Mouse (Mus musculus) CH12.LX (cell line): ENCODE measurements around the gene Zmynd8. TPM values are rescaled to one million over a fixed set of nuclear protein-coding genes. Genes with fewer than 3 reads are reported as not detected.

ENCODE experiments used
- DNase-seq: peaks from one replicate; pipeline ENCODE4 v3.0.0-alpha.2; 2013; ENCODE audit errors: extremely low read depth
- H3K27ac ChIP-seq: 2 replicates; pipeline ENCODE4 v1.5.1; 2012; ENCODE audit warnings: low read depth, mild to moderate bottlenecking, control low read depth, moderate library complexity; ENCODE audit not compliant: insufficient read depth
- H3K27me3 ChIP-seq: replicated peaks from 2 replicates; pipeline ENCODE3; 2012; ENCODE audit warnings: inconsistent platforms
- H3K36me3 ChIP-seq, 2 experiments: replicated peaks in 1 of 2; 2 replicates each; pipeline versions ENCODE3 to v1.6.1; 2012; ENCODE audit warnings: inconsistent platforms in 1 of 2, low read length in 1 of 2, mild to moderate bottlenecking in 1 of 2, mixed read lengths in 1 of 2, moderate library complexity in 1 of 2; ENCODE audit not compliant: control insufficient read depth in 1 of 2, insufficient read depth in 1 of 2
- H3K4me1 ChIP-seq, 2 experiments: 2 replicates each; pipeline ENCODE4 v1.6.1; 2012; ENCODE audit warnings: inconsistent platforms in 1 of 2, moderate library complexity in 1 of 2; ENCODE audit not compliant: insufficient read depth in 2 of 2, control insufficient read depth in 1 of 2
- H3K4me2 ChIP-seq: 2 replicates; pipeline ENCODE4 v1.6.1; 2012; ENCODE audit warnings: low read depth, mild to moderate bottlenecking, control low read depth; ENCODE audit not compliant: poor library complexity, insufficient read depth, severe bottlenecking
- H3K4me3 ChIP-seq, 3 experiments: fragments of 150-350 bp in 1 of 3; sonication (generic) in 1 of 3; replicated peaks in 1 of 3; 2 replicates each; pipeline versions ENCODE3 to v1.5.1; 2011 to 2012; ENCODE audit warnings: low read depth in 2 of 3, low read length in 2 of 3, mild to moderate bottlenecking in 2 of 3, moderate library complexity in 2 of 3, control low read depth in 1 of 3, improper control_type of control experiment in 1 of 3, inconsistent platforms in 1 of 3, mixed read lengths in 1 of 3; ENCODE audit not compliant: poor library complexity in 1 of 3
- H3K79me2 ChIP-seq: replicated peaks from 2 replicates; pipeline ENCODE4 v1.6.1; 2012; ENCODE audit warnings: mild to moderate bottlenecking, moderate library complexity; ENCODE audit not compliant: control insufficient read depth, poor library complexity, insufficient read depth, severe bottlenecking; ENCODE audit errors: extremely low read depth
- H3K9ac ChIP-seq: 2 replicates; pipeline ENCODE4 v1.6.1; 2012; ENCODE audit warnings: low read depth, mild to moderate bottlenecking, control low read depth, moderate library complexity; ENCODE audit not compliant: insufficient read depth
- H3K9me3 ChIP-seq: replicated peaks from 2 replicates; pipeline ENCODE3; 2012; ENCODE audit warnings: low read length, inconsistent platforms, mixed read lengths
- BHLHE40 ChIP-seq: IDR thresholded peaks from 2 replicates; pipeline ENCODE4 v1.6.1; 2011; ENCODE audit warnings: mild to moderate bottlenecking, low read depth, low read length, improper control_type of control experiment
- CHD1 ChIP-seq: IDR thresholded peaks from 2 replicates; pipeline ENCODE4 v1.6.1; 2012; ENCODE audit warnings: low read depth, low read length, improper control_type of control experiment, inconsistent platforms
- CHD2 ChIP-seq: IDR thresholded peaks from 2 replicates; pipeline ENCODE4 v1.6.1; 2011; ENCODE audit warnings: low read length, improper control_type of control experiment
- E2F4 ChIP-seq: IDR thresholded peaks from 2 replicates; pipeline ENCODE4 v1.6.1; 2011; ENCODE audit warnings: low read depth, low read length, improper control_type of control experiment; ENCODE audit not compliant: insufficient replicate concordance
- ELF1 ChIP-seq: IDR thresholded peaks from 2 replicates; pipeline ENCODE4 v1.6.1; 2014; ENCODE audit warnings: low read depth, mild to moderate bottlenecking, inconsistent platforms, low read length, improper control_type of control experiment
- EP300 ChIP-seq: IDR thresholded peaks from 2 replicates; pipeline ENCODE4 v1.6.1; 2011; ENCODE audit warnings: low read length, improper control_type of control experiment
- ETS1 ChIP-seq: conservative IDR thresholded peaks from 2 replicates; pipeline ENCODE4 v1.6.1; 2012; ENCODE audit warnings: low read depth, mild to moderate bottlenecking, inconsistent platforms, low read length, improper control_type of control experiment, moderate library complexity
- GABPA ChIP-seq: IDR thresholded peaks from 2 replicates; pipeline ENCODE4 v1.6.1; 2012; ENCODE audit warnings: low read depth, low read length, improper control_type of control experiment, inconsistent platforms; ENCODE audit not compliant: insufficient replicate concordance
- IRF4 ChIP-seq: IDR thresholded peaks from 2 replicates; pipeline ENCODE4 v1.6.1; 2014; ENCODE audit warnings: low read depth, mild to moderate bottlenecking, inconsistent platforms, low read length, improper control_type of control experiment
- JUN ChIP-seq: IDR thresholded peaks from 2 replicates; pipeline ENCODE4 v1.6.1; 2011; ENCODE audit warnings: low read depth, mild to moderate bottlenecking, low read length, improper control_type of control experiment, moderate library complexity; ENCODE audit not compliant: insufficient read depth
- KAT2A ChIP-seq: IDR thresholded peaks from 2 replicates; pipeline ENCODE4 v1.6.1; 2012; ENCODE audit warnings: low read length, improper control_type of control experiment, inconsistent platforms; ENCODE audit not compliant: insufficient replicate concordance
- MAX ChIP-seq: IDR thresholded peaks from 2 replicates; pipeline ENCODE4 v1.6.1; 2011; ENCODE audit warnings: low read length, improper control_type of control experiment
- MAZ ChIP-seq: IDR thresholded peaks from 2 replicates; pipeline ENCODE4 v1.6.1; 2012; ENCODE audit warnings: low read depth, mild to moderate bottlenecking, inconsistent platforms, low read length, improper control_type of control experiment, moderate library complexity
- MEF2A ChIP-seq: IDR thresholded peaks from 2 replicates; pipeline ENCODE4 v1.6.1; 2014; ENCODE audit warnings: low read depth, mild to moderate bottlenecking, inconsistent platforms, low read length, improper control_type of control experiment, borderline replicate concordance
- MXI1 ChIP-seq: IDR thresholded peaks from 2 replicates; pipeline ENCODE4 v1.6.1; 2011; ENCODE audit warnings: mild to moderate bottlenecking, low read depth, low read length, improper control_type of control experiment
- MYC ChIP-seq: IDR thresholded peaks from 2 replicates; pipeline ENCODE4 v1.6.1; 2011; ENCODE audit warnings: low read depth, mild to moderate bottlenecking, improper control_type of control experiment, low read length
- NELFE ChIP-seq: IDR thresholded peaks from 2 replicates; pipeline ENCODE4 v1.6.1; 2011; ENCODE audit warnings: low read depth, low read length, improper control_type of control experiment
- POLR2A ChIP-seq: IDR thresholded peaks from 2 replicates; pipeline ENCODE4 v1.6.1; 2011; ENCODE audit warnings: low read depth, mild to moderate bottlenecking, improper control_type of control experiment, low read length
- POLR2AphosphoS2 ChIP-seq: IDR thresholded peaks from 2 replicates; pipeline ENCODE4 v1.6.1; 2011; ENCODE audit warnings: low read depth, low read length, improper control_type of control experiment
- SIN3A ChIP-seq: IDR thresholded peaks from 2 replicates; pipeline ENCODE4 v1.6.1; 2012; ENCODE audit warnings: low read length, improper control_type of control experiment, inconsistent platforms
- SMC3 ChIP-seq: IDR thresholded peaks from 2 replicates; pipeline ENCODE4 v1.6.1; 2011; ENCODE audit warnings: low read depth, low read length, improper control_type of control experiment
- TBP ChIP-seq: conservative IDR thresholded peaks from 2 replicates; pipeline ENCODE4 v1.6.1; 2011; ENCODE audit warnings: low read depth, low read length, improper control_type of control experiment
- TCF12 ChIP-seq: IDR thresholded peaks from 2 replicates; pipeline ENCODE4 v1.6.1; 2014; ENCODE audit warnings: low read depth, mild to moderate bottlenecking, inconsistent platforms, low read length, improper control_type of control experiment
- UBTF ChIP-seq: IDR thresholded peaks from 2 replicates; pipeline ENCODE4 v1.6.1; 2012; ENCODE audit warnings: low read depth, mild to moderate bottlenecking, inconsistent platforms, low read length, improper control_type of control experiment, moderate library complexity
- USF1 ChIP-seq: IDR thresholded peaks from 2 replicates; pipeline ENCODE4 v1.6.1; 2014; ENCODE audit warnings: low read depth, mild to moderate bottlenecking, inconsistent platforms, low read length, improper control_type of control experiment
- USF2 ChIP-seq: conservative IDR thresholded peaks from 2 replicates; pipeline ENCODE4 v1.6.1; 2011; ENCODE audit warnings: low read depth, low read length, improper control_type of control experiment
- ZC3H11A ChIP-seq: IDR thresholded peaks from 2 replicates; pipeline ENCODE4 v1.6.1; 2012; ENCODE audit warnings: low read depth, mild to moderate bottlenecking, inconsistent platforms, low read length, improper control_type of control experiment
- ZKSCAN1 ChIP-seq: IDR thresholded peaks from 2 replicates; pipeline ENCODE4 v1.6.1; 2012; ENCODE audit warnings: low read depth, inconsistent platforms, low read length, improper control_type of control experiment, borderline replicate concordance
- ZMIZ1 ChIP-seq: IDR thresholded peaks from 2 replicates; pipeline ENCODE4 v1.6.1; 2012; ENCODE audit warnings: low read depth, mild to moderate bottlenecking, inconsistent platforms, low read length, improper control_type of control experiment
- dilution Hi-C: fragments of 300-500 bp; cut with MboI; formaldehyde crosslinking; loops from 2 replicates; pipeline ENCODE4 v1.14.3; 2020; ENCODE audit warnings: low sequenced_read_pairs; ENCODE audit not compliant: extremely low pct_unique_long_range_greater_than_20kb, extremely low pct_ligation_motif_present
- in situ Hi-C: fragments of 300-500 bp; cut with MboI; formaldehyde crosslinking; loops from 3 replicates; pipeline ENCODE4 v1.14.3; 2019; ENCODE audit warnings: low sequenced_read_pairs, low pct_ligation_motif_present, low pct_unique_long_range_greater_than_20kb, mixed read lengths
- polyA plus RNA-seq: library from polyadenylated mRNA; unstranded; fragments of >175 nt; gene quantifications from 2 replicates; pipeline ENCODE4 v1.2.1, GENCODE M21; 2012; ENCODE audit warnings: low read depth; ENCODE audit not compliant: insufficient read length
- total RNA-seq, 2 experiments: library from RNA; depleted of rRNA; stranded (reverse); fragments of 300-350 nt in 1 of 2; fragments of >200 nt in 1 of 2; gene quantifications; 2 replicates each; pipeline ENCODE4 v1.2.3; 2012 to 2014

The Zmynd8 gene
- total and polyA plus RNA-seq, 3 experiments: 33.6 to 84.5 (median 35.1) TPM

DNA sequence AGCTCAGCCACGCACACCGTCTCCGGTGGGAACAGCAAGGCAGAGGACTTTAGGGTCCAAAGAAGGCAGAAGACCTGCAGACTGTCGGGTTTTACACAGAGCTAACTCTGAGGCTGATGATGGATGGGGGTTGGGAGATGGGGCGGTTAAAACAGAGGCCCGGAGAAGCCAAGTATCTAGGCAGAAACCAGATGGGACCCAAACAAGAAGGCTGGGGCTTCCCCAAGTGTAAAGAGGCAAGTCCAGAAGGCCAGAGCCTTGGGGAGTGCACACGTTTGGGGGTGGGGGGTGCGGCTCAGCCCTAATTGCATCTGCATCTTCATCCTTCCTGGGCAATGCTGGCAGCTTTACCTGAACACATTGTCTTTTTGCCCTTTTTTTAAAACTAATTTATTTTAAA lies 85.9 kb downstream of the Zmynd8 start:
- TF ChIP-seq KAT2A (no peak), ZKSCAN1 (no peak), BHLHE40 (peak; percentile 82), GABPA (no peak), ZMIZ1 (no peak), IRF4 (peak; percentile 64), ZC3H11A (no peak), CHD1 (no peak), MEF2A (peak; percentile 71), TBP (no peak), USF1 (no peak), SIN3A (peak; percentile 60; the same call in 1 of the 2 replicates), MAX (no peak), POLR2AphosphoS2 (no peak), ETS1 (peak; percentile 61), EP300 (peak; percentile 72), POLR2A (0 out of 2 replicates have a peak, but pooled peaks have one; percentile 16), ELF1 (no peak), USF2 (no peak), E2F4 (no peak), MXI1 (no peak; the same call in 1 of the 2 replicates), TCF12 (peak; percentile 80), JUN (no peak), SMC3 (peak; percentile 21; the same call in 1 of the 2 replicates), CHD2 (peak; percentile 84), NELFE (no peak), UBTF (no peak), MAZ (0 out of 2 replicates have a peak, but pooled peaks have one; percentile 39), MYC (no peak)
- H3K36me3 ChIP-seq: peaks cover 83 to 92% of the 10 kb centered on the region in 2 experiments
- H3K4me3 ChIP-seq: no peak overlapping the region
- H3K79me2 ChIP-seq: peaks cover 19% of the 10 kb centered on the region; the same call in 1 of the 2 replicates
- dilution Hi-C loops: no loop called here
- H3K4me2 ChIP-seq: peak overlapping the region; percentile 42
- peak overlapping the region; percentile 78; the same call in 1 of the 2 replicates for H3K27ac ChIP-seq
- DNase-seq: peak; percentile 80
- no peaks in the 10 kb centered on the region for H3K27me3 ChIP-seq
- H3K9me3 ChIP-seq: no peaks in the 10 kb centered on the region
- peaks cover 19 to 78% of the 10 kb centered on the region in 2 experiments for H3K4me1 ChIP-seq
- 0 out of 2 replicates have a peak overlapping the region, but pooled peaks have one; percentile 2 for H3K9ac ChIP-seq
- in situ Hi-C loops: no loop called here
